Mouse (Mus musculus) ES-E14 (cell line): ENCODE measurements around the gene Etv6. TPM values are rescaled to one million over a fixed set of nuclear protein-coding genes. Genes with fewer than 3 reads are reported as not detected.

Experiments
- DNase-seq: peaks from one replicate; pipeline ENCODE4 v3.0.0-alpha.2; 2013; ENCODE audit warnings: low read depth, low spot score
- H3K27ac ChIP-seq: 2 replicates; pipeline ENCODE4 v1.5.1; 2012; ENCODE audit warnings: low read depth, mild to moderate bottlenecking, low read length, moderate library complexity, mixed read lengths; ENCODE audit not compliant: poor library complexity, insufficient read depth, severe bottlenecking
- H3K36me3 ChIP-seq: 2 replicates; pipeline ENCODE4 v1.6.1; 2012; ENCODE audit warnings: mild to moderate bottlenecking, low read length, moderate library complexity, mixed read lengths; ENCODE audit not compliant: control insufficient read depth, poor library complexity, insufficient read depth, severe bottlenecking
- H3K4me1 ChIP-seq, 2 experiments: fragments of 150-350 bp in 1 of 2; sonication (generic) in 1 of 2; 2 replicates each; pipeline ENCODE4 v1.6.1; 2012; ENCODE audit warnings: low read length in 2 of 2, mild to moderate bottlenecking in 1 of 2, mixed read lengths in 1 of 2; ENCODE audit not compliant: control insufficient read depth in 2 of 2, insufficient read depth in 2 of 2, poor library complexity in 1 of 2
- H3K4me3 ChIP-seq, 2 experiments: fragments of 150-350 bp in 1 of 2; sonication (generic) in 1 of 2; 2 replicates each; pipeline ENCODE4 v1.5.1; 2012; ENCODE audit warnings: low read length in 2 of 2, low read depth in 1 of 2, mild to moderate bottlenecking in 1 of 2, mixed read lengths in 1 of 2; ENCODE audit not compliant: insufficient read depth in 1 of 2, poor library complexity in 1 of 2, severe bottlenecking in 1 of 2
- H3K9ac ChIP-seq: 2 replicates; pipeline ENCODE4 v1.6.1; 2012; ENCODE audit warnings: low read depth, mild to moderate bottlenecking, low read length, mixed read lengths; ENCODE audit not compliant: poor library complexity, insufficient read depth, severe bottlenecking
- H3K9me3 ChIP-seq: fragments of 150-350 bp; sonication (generic); 2 replicates; pipeline ENCODE4 v1.6.1; 2012; ENCODE audit warnings: low read depth, mild to moderate bottlenecking, low read length; ENCODE audit not compliant: control insufficient read depth, insufficient read depth
- CHD2 ChIP-seq: IDR thresholded peaks from 2 replicates; pipeline ENCODE4 v1.6.1; 2014; ENCODE audit warnings: mild to moderate bottlenecking, low read depth, low read length, inconsistent platforms
- HCFC1 ChIP-seq: IDR thresholded peaks from 2 replicates; pipeline ENCODE4 v1.6.1; 2012; ENCODE audit warnings: low read length, inconsistent platforms, borderline replicate concordance; ENCODE audit not compliant: insufficient read depth
- MAFK ChIP-seq: IDR thresholded peaks from 2 replicates; pipeline ENCODE4 v1.6.1; 2014; ENCODE audit warnings: mild to moderate bottlenecking, low read depth, low read length, inconsistent platforms; ENCODE audit not compliant: insufficient read depth
- ZC3H11A ChIP-seq: IDR thresholded peaks from 2 replicates; pipeline ENCODE4 v1.6.1; 2012; ENCODE audit warnings: low read depth, mild to moderate bottlenecking, inconsistent platforms, low read length, borderline replicate concordance
- ZNF384 ChIP-seq: IDR thresholded peaks from 2 replicates; pipeline ENCODE4 v1.6.1; 2012; ENCODE audit warnings: low read depth, low read length, inconsistent platforms
- in situ Hi-C, 2 experiments: fragments of 600-800 bp; cut with MboI; formaldehyde crosslinking; loops; one replicate each; pipeline ENCODE4 v1.15.1; 2025; ENCODE audit warnings: low sequenced_read_pairs in 2 of 2, inconsistent platforms in 1 of 2; ENCODE audit not compliant: unreplicated experiment in 2 of 2
- total RNA-seq: library from RNA; depleted of rRNA; stranded (reverse); fragments of 300-350 nt; gene quantifications from 2 replicates; pipeline ENCODE4 v1.2.3, GENCODE M21; 2012

Etv6 gene
- total RNA-seq, 1 experiment: 11.8 TPM

DNA sequence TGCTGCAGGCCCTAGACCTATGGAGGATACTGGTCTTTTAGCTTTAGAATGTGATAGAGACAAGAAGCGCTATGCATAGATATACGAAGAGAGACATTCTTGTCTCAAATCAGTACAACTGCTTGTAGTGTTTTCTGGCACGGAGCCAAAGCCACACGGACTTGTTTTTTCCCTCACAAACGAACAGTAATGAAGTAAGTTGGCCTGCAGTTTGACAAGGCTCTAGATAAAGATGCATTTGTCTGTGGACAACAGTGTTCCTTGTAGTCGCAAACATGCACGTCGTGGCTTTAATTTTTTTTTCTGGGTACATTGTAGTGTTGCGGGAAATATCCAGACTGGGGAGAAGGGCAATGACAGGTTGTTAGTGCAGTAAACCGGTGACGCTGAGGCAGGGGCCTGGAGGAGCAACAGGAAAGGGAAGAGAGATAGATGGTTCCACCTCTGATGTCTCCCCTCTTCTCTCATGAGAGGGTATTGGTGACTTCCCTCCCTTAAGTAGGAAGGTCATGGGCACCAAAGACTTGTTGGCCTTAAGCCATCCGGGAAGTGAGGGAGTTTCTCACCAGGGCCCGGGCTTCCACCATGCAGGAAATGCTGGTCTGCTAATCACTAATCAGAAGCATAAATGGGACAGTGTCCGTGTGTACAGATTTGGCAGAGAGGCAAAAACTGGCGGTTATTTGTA lies 70.2 kb downstream of the Etv6 start:
- in situ Hi-C loops: no loop called here
- Histone ChIP-seq H3K4me1 (no peaks in the 10 kb centered on the region), H3K4me3 (no peak overlapping the region), H3K9ac (no peak overlapping the region), H3K36me3 (no peaks in the 10 kb centered on the region; the same call in 1 of the 2 replicates), H3K27ac (no peak overlapping the region), H3K9me3 (no peaks in the 10 kb centered on the region)
- DNase-seq: no peak
- TF ChIP-seq ZNF384 (no peak), ZC3H11A (no peak)

DNA sequence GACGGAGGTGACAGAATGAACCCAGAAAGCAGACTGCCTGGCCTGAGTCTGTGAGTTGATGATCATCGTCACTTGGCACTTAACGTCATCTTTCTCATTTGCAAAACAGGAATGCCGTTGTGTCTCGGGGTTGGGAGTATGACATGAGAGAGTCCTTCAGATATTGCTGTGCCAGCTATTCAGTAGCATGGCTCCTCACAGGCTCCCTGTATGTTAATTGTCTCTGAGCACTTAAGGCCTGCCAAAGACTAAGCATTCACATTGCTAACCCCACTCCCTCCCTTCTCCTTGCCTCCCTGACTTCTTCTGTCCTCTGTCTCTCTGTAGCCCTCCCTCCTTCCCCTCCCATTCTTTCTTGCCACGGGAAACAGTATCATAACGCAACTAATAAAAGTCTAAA lies 72.2 kb downstream of the Etv6 start:
- Histone ChIP-seq H3K9me3 (no peaks in the 10 kb centered on the region), H3K27ac (no peak overlapping the region), H3K9ac (no peak overlapping the region), H3K36me3 (no peaks in the 10 kb centered on the region; the same call in 1 of the 2 replicates), H3K4me3 (no peak overlapping the region), H3K4me1 (no peaks in the 10 kb centered on the region)
- in situ Hi-C loops: no loop called here
- no peak for TF ChIP-seq ZNF384
- DNase-seq: no peak

DNA sequence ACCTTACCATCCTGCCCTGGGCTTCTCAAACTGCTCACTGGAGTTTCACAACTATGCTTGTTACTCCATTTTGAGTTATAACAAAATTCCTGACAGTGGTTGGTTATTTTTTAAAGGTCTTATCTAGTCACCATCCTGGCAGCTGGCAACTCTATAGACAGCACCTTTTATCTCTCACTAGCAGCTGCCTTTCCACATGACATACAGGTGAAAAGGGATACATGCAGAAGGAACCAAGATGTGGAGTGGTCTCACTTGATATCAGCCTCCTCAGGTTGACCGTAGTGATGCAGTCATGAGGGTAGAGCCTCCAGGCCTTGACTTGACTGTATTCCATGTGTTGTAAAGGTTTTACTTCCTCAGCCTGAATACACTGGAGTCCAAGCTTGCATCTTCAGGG lies 74.2 kb downstream of the Etv6 start:
- H3K4me3 ChIP-seq: no peak overlapping the region
- H3K4me1 ChIP-seq: no peaks in the 10 kb centered on the region
- no peak overlapping the region for H3K9ac ChIP-seq
- H3K36me3 ChIP-seq: no peaks in the 10 kb centered on the region; the same call in 1 of the 2 replicates
- H3K27ac ChIP-seq: no peak overlapping the region
- no peak for DNase-seq
- TF ChIP-seq CHD2: no peak
- TF ChIP-seq ZC3H11A: no peak
- TF ChIP-seq HCFC1: no peak
- TF ChIP-seq ZNF384: no peak
- no peak for TF ChIP-seq MAFK
- in situ Hi-C loops: no loop called here
- no peaks in the 10 kb centered on the region for H3K9me3 ChIP-seq

DNA sequence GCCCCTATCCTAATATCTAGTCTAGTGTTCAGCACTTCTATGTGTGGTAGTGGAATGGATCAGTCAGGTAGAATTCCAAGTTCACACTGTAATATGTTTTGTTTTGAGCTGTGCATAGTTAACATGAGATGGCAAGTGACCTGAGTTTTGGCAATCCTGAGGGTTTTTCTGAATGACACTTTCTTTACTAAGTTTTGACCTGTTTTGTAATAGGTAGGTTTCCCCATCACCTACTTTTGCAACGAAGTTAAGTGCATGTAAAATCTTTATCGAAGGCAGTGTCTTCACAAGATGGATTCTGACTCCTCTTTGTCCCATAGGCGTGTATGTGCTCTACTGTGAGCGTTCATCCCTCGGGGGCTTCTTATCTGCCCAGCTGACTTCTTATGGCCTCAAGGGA lies 74.7 kb downstream of the Etv6 start:
- no peak overlapping the region for H3K27ac ChIP-seq
- in situ Hi-C loops: no loop called here
- no peak for TF ChIP-seq MAFK
- TF ChIP-seq HCFC1: no peak
- no peak for TF ChIP-seq ZNF384
- no peak for TF ChIP-seq ZC3H11A
- TF ChIP-seq CHD2: no peak
- H3K4me3 ChIP-seq: no peak overlapping the region
- no peak for DNase-seq
- H3K9ac ChIP-seq: no peak overlapping the region
- no peaks in the 10 kb centered on the region for H3K4me1 ChIP-seq
- no peaks in the 10 kb centered on the region for H3K9me3 ChIP-seq
- no peaks in the 10 kb centered on the region; the same call in 1 of the 2 replicates for H3K36me3 ChIP-seq

DNA sequence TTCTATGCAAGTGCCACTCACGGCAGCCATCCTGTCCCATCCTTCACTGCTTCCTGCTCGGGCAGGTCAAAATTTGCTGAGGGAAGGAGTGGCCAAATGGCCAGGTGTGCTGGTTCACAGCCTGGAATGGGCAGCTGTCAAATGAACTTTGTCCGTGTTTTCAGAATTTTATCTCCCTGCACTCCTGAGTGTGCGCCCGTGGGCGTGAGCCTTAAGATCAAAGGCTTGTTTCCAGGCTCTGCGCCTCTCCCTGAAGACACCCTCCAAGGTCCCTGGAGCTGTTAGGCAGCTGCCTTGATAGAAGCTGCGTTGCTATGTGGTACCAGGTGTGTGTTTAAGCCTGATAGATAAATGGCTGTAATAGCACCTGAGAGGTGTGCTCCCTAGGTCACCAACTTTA lies 76.1 kb downstream of the Etv6 start:
- Histone ChIP-seq H3K4me1 (no peaks in the 10 kb centered on the region), H3K9ac (no peak overlapping the region), H3K4me3 (no peak overlapping the region), H3K9me3 (no peaks in the 10 kb centered on the region), H3K27ac (no peak overlapping the region), H3K36me3 (no peaks in the 10 kb centered on the region; the same call in 1 of the 2 replicates)
- DNase-seq: no peak
- in situ Hi-C loops: no loop called here
- TF ChIP-seq CHD2: no peak
- TF ChIP-seq HCFC1: no peak
- no peak for TF ChIP-seq ZC3H11A
- no peak for TF ChIP-seq MAFK
- no peak for TF ChIP-seq ZNF384
